Mouse (Mus musculus) cerebral cortex, adult 2 months (tissue): ENCODE results near the gene RPS10-NUDT3.

Experiments
- WGBS: fragments of 180-500 bp; shearing (Covaris S2); methylation state at CpG from one replicate; pipeline ENCODE4 v1.1.7; 2018; 5-methylcytosine and 5-hydroxymethylcytosine counted together

RPS10-NUDT3 gene

DNA sequence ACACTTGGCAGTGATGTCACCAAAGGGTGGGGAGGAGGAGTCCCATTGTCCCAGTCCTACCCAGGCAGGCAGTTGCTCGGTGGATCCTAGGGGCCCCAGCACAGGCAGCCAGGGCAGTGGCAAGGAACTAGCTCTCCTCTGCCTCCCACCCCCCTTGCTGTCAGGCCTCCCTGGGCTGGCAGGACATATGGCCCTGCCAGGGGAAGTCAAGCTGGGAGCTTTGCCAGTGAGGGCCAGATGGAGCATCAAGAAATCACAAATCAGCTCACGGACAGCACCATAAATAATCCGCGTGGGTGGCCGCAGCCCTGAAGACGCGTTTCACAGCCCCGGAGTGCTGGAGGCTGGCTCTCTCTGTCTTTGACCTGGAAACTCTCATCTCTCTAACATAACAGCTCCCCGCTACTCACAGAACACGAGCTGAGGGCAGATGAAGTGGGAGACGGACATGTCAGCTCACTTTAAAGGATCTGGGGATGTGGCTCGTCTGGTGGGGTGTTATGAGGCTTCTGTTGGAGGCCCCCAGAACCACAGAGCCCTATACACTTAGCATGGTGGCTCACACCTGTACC, 7.6 kb upstream of the RPS10-NUDT3 start:
- WGBS: 7% methylated on average over 12 of the region's 12 CpGs

DNA sequence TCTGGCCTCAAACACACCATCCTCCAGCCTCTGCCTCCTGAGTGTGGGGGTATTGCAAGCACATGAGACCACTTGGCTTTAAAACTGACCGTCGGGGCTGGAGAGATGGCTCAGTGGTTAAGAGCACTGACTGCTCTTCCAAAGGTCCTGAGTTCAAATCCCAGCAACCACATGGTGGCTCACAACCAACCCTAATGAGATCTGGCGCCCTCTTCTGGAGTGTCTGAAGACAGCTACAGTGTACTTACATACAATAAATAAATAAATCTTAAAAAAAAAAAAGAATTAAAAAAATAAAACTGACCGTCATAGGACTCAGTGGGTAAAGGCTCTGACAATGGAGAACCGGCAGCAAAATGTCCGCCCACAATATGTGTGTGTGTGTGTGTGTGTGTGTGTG, 4.8 kb upstream of the RPS10-NUDT3 start:
- WGBS: 83% methylated on average over 6 of the region's 6 CpGs

DNA sequence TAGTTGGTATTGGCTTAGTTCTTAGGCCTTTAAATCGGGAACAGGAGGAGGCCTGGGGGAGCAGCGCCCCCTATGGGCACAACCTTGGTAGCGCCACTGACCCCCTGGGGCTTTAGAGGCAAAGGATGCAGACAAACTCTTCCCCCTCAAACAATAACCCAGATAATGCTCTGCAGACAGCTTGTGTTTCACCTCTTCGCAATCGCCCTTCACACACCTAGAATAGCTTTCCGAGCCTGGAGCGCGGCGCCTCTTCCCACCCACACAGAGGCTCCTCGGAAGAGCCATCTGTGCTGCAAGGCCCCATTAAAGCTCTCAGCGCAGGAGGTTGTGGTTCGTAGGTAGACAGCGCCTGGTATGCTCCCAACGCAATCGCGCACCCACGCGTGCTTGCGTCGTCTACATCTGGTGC, 3.9 kb upstream of the RPS10-NUDT3 start:
- WGBS: 42% methylated on average over 20 of the region's 20 CpGs

DNA sequence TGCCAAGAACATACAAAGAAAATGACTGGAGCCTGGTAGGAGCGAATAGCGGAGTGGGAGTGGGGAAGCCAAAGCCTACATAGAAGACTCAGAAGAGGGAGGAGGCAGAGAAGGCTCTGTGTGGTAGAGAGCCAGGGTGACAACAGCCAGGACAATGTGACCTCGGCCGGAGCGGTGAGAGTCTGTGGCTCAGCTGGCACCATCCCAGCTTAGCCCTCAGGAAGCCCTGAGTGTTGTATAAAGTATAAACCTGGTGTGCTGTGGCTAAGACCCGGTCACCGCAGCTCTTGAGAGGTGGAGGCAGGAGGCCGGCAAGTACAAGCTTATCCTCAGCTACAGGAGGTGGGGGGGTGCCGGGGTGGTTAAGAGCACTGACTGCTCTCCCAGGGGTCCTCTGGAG, 2.3 kb upstream of the RPS10-NUDT3 start:
- WGBS: 58% methylated on average over 9 of the region's 9 CpGs

DNA sequence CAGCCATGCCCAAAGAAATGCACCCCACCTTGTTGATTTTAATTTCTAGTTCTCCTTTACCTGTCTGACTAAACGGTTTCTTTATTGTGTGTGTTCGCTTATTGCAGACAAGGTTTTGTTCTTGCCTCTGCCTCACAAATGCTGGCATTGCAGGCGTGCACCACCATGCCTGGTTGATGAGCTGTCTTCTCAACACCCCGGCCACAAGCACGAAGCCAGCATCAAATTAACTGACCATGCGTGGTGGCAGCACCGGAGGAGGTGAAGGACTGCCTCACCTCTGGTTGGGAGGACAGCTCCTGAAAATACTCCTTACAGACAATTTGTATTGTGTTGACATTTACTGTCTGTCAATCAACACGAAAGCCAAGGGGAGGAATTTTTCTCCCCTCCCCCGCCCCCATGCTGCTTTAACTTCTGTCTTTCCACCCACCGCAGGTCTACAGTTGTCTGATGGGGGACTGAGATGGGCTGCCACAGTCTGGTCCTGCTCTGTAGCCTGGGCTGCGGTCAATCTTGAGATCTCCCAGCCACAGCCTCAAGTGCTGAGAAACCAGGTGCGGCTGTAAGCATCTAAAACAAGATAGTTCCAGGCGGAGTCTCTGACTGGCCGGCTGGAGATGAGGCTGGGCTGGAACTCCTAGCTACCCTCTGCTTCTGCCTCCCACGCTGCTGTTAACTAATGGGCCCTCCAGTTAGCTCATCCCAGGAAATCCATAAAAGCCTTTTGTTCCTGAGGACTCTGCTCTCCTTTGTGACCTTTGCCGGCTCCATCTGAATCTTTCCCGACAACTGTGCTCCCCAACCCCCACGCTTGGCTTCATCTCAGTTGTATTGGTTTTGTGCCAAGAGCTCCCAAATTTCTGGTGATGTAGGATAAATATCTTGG, 1.4 kb upstream of the RPS10-NUDT3 start, which contains the start of gene Rps10:
Gene Rps10, minus strand, starts transcription at position 538 of the 889 bp plus-strand sequence.
- WGBS: 52% methylated on average over 18 of the region's 18 CpGs

DNA sequence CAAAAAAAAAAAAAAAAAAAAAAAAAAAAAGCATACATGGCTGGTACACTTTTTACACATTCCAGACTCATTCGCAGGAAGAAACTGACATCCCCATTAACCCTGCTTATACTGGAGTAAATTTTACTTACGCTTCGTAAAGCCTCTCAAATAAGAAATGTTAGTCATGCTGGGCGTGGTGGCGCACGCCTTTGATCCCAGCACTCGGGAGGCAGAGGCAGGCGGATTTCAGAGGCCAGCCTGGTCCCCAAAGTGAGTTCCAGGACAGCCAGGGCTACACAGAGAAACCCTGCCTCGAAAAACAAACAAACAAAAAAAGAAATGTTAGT, 517 bp upstream of the RPS10-NUDT3 start:
- 26% methylated on average over 9 of the region's 9 CpGs for WGBS

DNA sequence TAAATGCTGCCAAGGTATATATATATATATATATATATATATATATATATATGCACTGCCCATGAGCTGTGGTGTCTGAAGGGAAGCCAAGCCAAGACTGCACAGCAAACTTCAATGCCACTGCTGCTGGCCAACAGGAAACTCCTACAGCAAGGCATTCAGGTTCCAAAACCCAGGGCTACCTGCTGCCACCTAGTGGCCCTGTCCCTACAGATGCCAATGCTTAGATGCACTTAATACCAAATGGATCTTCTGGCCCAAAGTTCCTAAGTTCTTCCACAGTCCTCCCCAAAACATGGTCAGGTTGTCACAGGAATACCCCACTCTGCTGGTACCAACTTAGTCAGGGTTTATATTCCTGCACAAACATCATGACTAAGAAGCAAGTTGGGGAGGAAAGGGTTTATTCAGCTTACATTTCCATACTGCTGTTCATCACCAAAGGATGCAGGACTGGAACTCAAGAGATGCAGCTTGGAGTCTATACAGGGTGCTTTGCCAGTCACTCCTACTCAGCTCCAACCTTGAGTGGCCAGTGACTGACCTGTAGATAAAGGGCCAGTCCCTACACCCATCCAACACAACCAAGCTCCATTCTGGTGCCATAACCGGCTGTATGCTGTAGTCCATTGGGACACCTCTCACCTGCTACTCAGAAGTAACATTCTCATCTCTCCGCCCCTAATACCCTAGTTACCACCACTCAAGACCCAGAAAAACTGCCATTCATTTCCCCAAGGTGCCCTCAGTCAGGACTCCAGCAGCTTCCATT, 5.6 kb downstream of the RPS10-NUDT3 start:
- WGBS: 60% methylated on average over 2 of the region's 2 CpGs

DNA sequence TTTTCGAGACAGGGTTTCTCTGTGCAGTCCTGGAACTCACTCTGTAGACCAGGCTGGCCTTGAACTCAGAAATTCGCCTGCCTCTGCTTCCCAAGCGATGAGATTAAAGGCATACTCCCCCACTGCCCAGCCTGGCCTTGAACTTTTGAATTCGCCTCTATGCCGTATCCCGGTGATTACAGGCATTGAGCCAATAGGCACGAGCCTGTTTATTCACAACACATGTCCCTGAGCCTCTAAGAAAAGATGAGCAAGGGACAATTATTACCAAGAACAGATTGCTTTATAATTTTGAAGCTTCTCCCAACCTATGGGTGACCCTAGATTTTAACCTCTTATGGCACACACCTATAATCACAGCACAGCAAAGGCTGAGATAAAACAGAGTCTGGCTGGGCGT, 6.6 kb downstream of the RPS10-NUDT3 start:
- WGBS: 74% methylated on average over 8 of the region's 8 CpGs

DNA sequence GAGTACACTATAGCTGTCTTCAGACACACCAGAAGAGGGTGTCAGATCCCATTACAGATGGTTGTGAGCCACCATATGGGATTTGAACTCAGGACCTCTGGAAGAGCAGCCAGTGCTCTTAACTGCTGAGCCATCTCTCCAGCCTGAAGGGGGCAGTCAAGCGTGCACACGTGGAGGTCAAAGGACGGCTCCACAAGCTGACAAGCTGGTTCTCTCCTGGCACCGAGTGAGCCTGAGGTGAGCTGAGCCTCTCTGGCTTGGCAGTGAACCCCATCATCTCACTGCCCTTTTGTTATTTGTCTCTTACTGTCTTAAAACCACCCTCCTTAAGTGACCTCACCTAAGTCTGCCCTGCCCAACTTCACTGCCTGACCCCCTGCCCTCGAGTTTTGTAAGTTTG, 7.6 kb downstream of the RPS10-NUDT3 start:
- 43% methylated on average over 5 of the region's 5 CpGs for WGBS

DNA sequence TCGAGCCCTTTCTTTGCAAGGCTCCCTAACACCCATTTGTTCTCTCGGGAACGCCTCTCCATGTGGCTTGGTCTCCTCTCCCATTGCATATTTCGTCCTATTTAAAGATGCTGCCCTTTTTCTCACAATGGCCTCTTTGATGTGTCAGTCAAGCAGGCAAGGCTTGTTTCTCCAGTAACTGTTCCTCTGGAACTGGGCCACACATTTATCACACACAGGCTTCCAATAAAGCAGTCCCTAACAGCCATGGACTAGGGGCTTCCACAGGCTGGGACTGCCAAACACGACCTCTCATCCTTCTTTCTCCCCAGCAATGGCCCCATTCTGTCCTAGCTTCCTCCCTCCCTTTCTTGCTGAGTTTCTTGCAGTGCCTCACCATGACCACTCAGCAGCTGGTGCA, 8.3 kb downstream of the RPS10-NUDT3 start:
- 40% methylated on average over 5 of the region's 5 CpGs for WGBS

DNA sequence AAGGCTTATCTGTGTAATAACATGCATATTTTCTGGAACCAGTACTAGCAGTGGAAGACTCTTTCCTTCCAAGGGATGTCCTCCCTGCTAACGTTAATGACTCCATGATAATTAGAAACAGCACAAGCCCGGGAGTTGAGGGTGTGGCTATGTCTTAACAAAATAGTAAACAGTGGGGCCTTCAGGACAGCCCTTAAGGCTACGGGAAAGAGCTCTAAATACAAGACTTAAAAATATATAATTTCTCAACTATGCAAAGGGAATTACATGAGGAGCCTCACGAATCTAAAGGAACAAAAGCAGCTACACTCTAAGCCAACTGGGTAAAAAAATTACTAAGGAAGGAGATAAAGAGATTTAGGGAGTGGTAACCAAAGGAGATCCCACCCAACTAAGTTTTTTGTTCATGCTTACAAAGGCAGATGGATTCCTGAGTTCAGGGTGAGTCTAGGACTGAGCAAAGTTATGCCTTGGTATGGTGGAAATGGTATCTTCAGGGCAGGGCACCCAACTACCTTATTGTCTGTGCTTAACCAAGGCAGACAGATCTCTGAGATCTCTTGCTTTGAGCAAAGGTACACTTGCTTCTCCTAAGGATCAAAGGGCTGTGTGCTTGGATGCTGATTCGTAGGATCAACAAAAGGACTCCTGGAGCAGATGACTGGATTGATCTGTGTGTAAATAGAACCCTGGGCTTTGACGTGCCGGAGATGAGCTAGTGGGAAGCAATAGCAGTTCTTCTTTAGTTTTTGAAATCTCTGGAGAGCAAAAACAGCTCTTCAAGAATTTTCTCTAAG, 9.4 kb downstream of the RPS10-NUDT3 start:
- WGBS: 72% methylated on average over 7 of the region's 7 CpGs

DNA sequence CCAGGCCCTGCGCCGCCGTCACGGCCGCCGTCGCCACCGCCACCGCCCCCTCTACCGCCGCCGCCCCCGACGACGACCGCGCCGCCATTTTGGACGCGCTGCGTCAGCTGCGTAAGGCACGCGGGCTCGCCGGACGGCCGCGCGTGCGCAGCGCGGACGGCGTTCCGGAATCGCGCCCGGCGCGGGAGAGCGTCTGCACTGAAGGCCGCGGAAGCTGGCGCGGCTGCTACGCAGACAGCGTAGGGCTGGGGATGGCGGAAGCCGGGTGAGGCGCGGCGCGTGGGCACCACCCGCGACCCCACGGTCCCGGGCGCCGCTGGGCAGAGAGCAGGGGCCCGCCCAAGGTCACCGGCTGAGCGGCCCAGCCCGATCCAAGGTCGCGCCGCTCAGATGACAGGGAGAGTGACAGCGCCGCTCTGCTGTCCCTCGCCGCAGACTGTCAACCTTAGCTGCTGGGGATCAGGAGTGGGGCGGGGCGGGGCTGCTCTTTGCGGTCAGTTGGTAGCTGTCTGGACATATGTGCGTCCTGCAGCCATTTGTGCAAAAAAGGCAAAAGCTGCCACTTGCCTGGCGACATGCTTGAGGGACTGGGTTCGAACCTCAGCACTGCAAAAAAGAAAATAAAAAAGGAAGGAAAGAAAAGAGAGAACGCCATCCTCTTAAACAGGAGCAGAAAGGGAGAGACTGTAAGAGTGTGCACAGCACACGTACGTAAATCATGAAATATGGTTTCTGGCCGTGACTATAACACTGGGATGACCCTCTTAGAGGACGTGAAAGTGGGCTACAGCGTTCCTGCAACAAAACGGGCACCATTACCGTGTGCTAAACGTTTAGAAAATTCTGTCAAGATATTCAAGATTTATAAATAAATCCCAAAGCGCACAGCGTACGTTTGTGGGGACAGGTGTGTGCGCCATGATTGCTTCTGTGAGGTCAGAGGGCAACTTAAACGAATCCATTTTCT, 11.4 kb downstream of the RPS10-NUDT3 start, which contains the start of gene Nudt3:
Gene Nudt3, minus strand, starts transcription at position 136 of the 967 bp plus-strand sequence.
- WGBS: 6% methylated on average over 91 of the region's 91 CpGs

DNA sequence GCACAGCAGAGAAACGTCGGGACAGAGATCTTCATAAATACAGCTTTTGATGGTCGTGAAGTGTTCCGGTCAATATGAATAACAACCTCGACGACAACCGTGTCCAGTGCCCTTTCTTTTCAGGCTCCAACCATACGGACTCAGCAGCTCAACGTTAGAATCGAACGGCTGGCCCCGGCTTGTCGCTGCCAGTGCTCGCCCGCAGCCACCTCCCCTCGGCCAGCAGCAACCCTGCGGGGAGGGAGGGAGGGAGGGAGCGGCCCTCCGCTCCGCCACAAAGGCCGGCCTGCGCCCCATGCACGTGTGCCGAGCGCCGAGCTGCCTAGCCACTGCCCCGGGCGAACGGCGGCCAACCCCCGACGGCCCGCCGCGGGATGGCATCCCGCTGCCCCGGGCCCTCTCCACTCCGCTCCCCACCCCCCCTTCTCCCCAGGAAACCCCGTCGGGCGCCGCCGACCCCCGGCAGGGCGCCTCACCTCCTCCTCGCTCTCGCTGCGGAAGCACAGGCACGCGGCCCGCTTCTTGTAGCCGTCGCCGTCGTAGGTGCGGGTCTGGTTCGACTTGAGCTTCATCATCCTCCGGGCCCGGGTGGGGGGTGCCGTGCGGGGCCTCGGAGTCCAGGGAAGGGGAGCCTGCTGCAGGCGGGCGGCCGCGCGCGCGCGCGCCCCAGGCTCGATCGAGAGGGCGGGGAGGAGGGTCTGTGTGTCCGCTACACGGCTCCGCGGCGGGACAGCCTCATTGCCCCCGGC, 12.2 kb downstream of the RPS10-NUDT3 start:
- WGBS: 1% methylated on average over 71 of the region's 80 CpGs

DNA sequence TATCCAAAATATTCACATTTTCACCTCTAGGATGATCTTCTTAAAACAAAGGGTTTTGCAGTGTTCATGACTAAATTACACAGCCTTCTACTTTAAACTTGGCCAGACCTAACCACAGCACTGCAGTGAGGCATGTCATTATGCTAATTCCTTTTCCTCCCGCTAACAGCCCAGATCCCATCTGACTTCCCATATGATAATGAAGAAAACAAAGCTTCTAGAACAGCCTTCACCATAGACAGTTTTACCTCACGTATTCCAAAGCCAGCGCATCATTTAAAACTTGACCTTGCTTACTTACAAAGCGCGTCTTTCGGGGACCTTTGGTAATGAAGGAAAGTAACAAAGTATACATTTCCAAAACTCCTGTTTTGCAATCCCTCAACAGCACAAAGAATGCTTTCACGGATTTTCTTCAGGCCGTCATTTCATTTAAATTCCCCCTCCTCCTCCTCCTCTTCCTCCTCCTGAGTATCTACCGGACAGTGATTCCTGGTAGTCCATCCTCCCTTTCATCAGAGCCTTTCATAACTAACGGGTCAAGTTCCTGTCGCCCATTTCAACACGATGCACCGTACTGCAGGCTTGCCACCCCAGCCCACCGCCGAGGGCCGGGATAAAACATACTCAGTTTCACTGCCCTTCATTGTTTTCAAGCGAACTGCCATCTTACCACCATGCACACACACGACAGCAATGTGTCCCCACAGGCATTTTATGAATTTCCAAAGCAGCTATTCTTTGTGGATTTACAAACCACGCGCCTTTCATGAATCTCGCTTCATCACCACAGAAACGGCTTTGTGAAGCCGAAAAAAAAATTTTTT, 13.1 kb downstream of the RPS10-NUDT3 start:
- WGBS: 3% methylated on average over 23 of the region's 23 CpGs

DNA sequence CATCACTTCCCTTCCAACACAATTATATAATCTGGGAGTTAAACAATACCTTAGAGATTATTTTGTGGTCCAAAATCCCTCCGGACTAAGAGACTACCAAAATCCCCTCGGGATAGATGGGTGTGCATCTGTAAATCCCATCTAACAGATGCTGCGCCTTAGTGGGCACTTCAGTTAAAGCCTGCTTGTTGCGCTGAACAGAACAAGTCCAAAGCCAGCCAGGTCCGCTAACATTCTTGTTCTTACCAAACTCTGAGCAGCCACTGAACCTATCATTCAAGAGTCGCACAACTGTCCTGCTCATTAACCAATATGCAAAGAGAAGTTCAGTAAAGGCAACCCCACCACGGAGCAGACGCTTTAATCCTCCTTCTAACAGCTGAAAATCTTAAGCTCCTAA, 13.9 kb downstream of the RPS10-NUDT3 start:
- 18% methylated on average over 8 of the region's 8 CpGs for WGBS

DNA sequence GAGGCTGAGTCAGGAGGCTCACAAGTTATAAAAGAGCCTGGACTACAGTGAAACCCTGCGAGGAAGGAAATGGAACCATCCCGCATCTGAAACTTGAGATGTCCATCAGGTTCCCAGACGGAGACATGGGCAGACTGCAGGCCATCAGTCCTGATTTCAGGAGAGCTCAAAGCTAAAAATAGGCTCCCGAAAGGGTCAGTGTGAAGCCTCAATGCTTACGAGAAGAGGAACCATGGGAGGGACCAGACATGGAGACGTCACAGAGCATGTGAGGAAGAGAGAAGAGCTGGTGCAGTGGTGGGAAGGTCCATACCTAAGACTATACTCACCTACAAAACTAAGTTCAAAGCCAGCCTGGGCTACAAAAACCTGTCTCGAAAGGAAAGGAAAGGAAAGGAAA, 19.6 kb downstream of the RPS10-NUDT3 start:
- 72% methylated on average over 7 of the region's 7 CpGs for WGBS

DNA sequence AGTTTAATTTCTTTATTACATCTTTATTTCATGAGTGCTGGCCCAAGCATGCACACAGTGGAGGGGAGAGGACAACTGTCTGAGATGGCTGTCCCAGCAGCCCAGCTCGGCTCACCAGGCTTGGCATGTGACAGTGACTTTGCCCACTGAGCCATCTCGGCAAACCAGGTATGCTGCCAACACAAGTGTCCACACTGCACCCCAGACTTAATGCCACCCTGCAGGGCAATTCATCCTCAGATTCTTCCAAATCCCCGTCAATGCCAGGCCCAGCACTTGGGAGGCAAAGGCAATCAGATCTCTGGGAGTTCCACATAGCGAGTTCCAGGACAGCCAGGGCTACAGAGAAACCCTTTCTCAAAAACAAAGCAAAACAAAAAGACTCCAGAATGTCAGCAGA, 22.0 kb downstream of the RPS10-NUDT3 start:
- 48% methylated on average over 4 of the region's 4 CpGs for WGBS

DNA sequence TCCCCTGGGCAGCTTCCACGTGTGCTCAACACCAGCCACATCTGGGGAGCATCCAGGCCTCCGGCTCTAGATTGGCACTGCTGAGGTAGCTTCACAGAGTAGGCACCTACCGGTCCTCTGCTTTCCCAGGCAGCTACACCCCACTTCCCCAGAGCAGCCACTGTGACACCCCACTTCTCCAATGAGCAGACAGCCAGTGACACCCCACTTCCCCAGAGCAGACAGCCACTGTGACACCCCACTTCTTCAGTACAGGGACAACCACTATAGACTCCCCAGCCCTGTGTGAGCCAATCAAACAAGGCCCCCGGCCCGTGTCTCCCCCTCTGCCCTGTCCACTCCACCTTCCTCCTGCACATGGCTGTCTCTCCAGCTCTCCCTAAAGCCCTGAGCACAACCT, 23.0 kb downstream of the RPS10-NUDT3 start:
- 49% methylated on average over 5 of the region's 5 CpGs for WGBS

DNA sequence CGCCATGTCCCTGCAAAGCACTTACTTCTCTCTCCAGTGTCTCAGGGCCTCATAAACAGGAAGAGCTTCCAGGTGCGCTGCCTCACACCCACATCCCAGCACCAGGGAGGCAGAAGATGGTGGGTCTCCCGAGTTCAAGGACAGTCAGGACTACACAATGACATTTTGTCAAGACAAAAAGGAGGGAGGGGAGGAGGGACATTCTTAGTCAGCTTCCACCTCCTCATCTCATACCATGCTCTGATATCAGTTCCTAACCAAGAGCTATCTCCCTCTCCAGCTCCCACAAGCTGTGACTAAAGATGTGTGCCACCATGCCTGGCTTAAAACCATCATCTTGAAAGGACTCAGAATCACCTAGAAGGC, 23.5 kb downstream of the RPS10-NUDT3 start:
- 38% methylated on average over 3 of the region's 3 CpGs for WGBS
